Mouse (Mus musculus) adrenal gland (tissue): Measurements from ENCODE around the gene Hp.

Experiments used
- intact Hi-C: fragments of 180-260 bp; cut with DNase I; formaldehyde crosslinking; loops from one replicate; pipeline ENCODE4 v1.15.1; 2025
- long read RNA-seq, 2 experiments: library from polyadenylated mRNA; unstranded; transcript quantifications; one replicate each; pipeline ENCODE4 v2.0.0; 2020; ENCODE audit warnings: borderline replicate concordance in 1 of 2; ENCODE audit not compliant: insufficient replicate concordance in 1 of 2

The Hp gene
- long read RNA-seq, experiment 1, transcript Hp-201 (5 exons, 1,345 nt): major isoform, 16 of 18 reads
- long read RNA-seq, experiment 1, partial matches to known transcripts: 2 of 18 reads
- long read RNA-seq, experiment 1, other reads (novel, unspliced or antisense): 0 of 18 reads
- long read RNA-seq, experiment 2, transcript Hp-201 (5 exons, 1,345 nt): major isoform, 22 of 24 reads
- long read RNA-seq, experiment 2, partial matches to known transcripts: 0 of 24 reads
- long read RNA-seq, experiment 2, other reads (novel, unspliced or antisense): 2 of 24 reads

- intact Hi-C loops: no loop called here
These were observed at the start of gene Hp for GRCm38 (mm10) chr8:109578900-109579301. TSS of gene Hp (minus strand) at chr8:109579172.

- intact Hi-C loops: no loop called here
These were observed 49.7 kb upstream of the Hp start for GRCm38 (mm10) chr8:109628638-109629037.

- intact Hi-C loops: no loop called here
These were observed 36.6 kb upstream of the Hp start for GRCm38 (mm10) chr8:109615569-109615968.

- intact Hi-C loops: no loop called here
These were observed 35.6 kb upstream of the Hp start, which contains the start of gene Pkd1l3 for GRCm38 (mm10) chr8:109614243-109615210. TSS of gene Pkd1l3 (plus strand) at chr8:109614517.

GRCm38 (mm10) chr8:109609153-109609502 is 30.2 kb upstream of the Hp start:
- intact Hi-C loops: no loop called here

GRCm38 (mm10) chr8:109608271-109609152 is 29.5 kb upstream of the Hp start, which contains the start of gene Dhodh:
TSS of gene Dhodh (minus strand) at chr8:109608673.
- intact Hi-C loops: no loop called here

GRCm38 (mm10) chr8:109607650-109608049 is 28.7 kb upstream of the Hp start:
- intact Hi-C loops: loop anchor here (2.0 kb wide), 1 partner anchor 41 kb away; no protein-coding TSS in a partner anchor

GRCm38 (mm10) chr8:109606725-109607124 is 27.8 kb upstream of the Hp start:
- intact Hi-C loops: loop anchor here (2.0 kb wide), 1 partner anchor 40 kb away; no protein-coding TSS in a partner anchor

GRCm38 (mm10) chr8:109595854-109596253 is 16.9 kb upstream of the Hp start:
- intact Hi-C loops: no loop called here

GRCm38 (mm10) chr8:109593117-109593788 is 14.3 kb upstream of the Hp start:
- intact Hi-C loops: no loop called here

GRCm38 (mm10) chr8:109592164-109592563 is 13.2 kb upstream of the Hp start:
- intact Hi-C loops: no loop called here

- intact Hi-C loops: no loop called here
These were observed 12.4 kb upstream of the Hp start for GRCm38 (mm10) chr8:109591367-109591766.

GRCm38 (mm10) chr8:109590901-109591300 is 11.9 kb upstream of the Hp start:
- intact Hi-C loops: no loop called here

GRCm38 (mm10) chr8:109586972-109587504 is 8.1 kb upstream of the Hp start:
- intact Hi-C loops: no loop called here

GRCm38 (mm10) chr8:109585652-109586051 is 6.7 kb upstream of the Hp start:
- intact Hi-C loops: no loop called here

GRCm38 (mm10) chr8:109584830-109585229 is 5.9 kb upstream of the Hp start:
- intact Hi-C loops: no loop called here

- intact Hi-C loops: no loop called here
These were observed 5.3 kb upstream of the Hp start for GRCm38 (mm10) chr8:109584293-109584692.

- intact Hi-C loops: no loop called here
These were observed 2.7 kb downstream of the Hp start for GRCm38 (mm10) chr8:109576311-109576710.

- intact Hi-C loops: no loop called here
These were observed 7.8 kb downstream of the Hp start for GRCm38 (mm10) chr8:109571139-109571538.
